Mouse (Mus musculus): ENCODE measurements around the gene Hras.

GRCm38 (mm10) chr7:141228279-141229067 lies 34.7 kb upstream of the Hras start, which contains the start of gene Phrf1:
- TF ChIP-seq CTCF (IDR thresholded peaks at IDR 0.05; ENCODE audit: insufficient read depth, low read length) = peak; percentile 69
- TF ChIP-seq POLR2A (IDR thresholded peaks at IDR 0.05; ENCODE audit: borderline replicate concordance, extremely low read depth, low read depth, low read length) = peak; percentile 81
